Mouse (Mus musculus) natural killer cell, adult 2 months (primary cell): ENCODE measurements around the gene Rad51b.

Experiments used
- DNase-seq, 2 experiments: peaks; one replicate each; pipeline ENCODE4 v3.0.0; 2022; ENCODE audit warnings: low spot score in 2 of 2

Rad51b gene

DNA sequence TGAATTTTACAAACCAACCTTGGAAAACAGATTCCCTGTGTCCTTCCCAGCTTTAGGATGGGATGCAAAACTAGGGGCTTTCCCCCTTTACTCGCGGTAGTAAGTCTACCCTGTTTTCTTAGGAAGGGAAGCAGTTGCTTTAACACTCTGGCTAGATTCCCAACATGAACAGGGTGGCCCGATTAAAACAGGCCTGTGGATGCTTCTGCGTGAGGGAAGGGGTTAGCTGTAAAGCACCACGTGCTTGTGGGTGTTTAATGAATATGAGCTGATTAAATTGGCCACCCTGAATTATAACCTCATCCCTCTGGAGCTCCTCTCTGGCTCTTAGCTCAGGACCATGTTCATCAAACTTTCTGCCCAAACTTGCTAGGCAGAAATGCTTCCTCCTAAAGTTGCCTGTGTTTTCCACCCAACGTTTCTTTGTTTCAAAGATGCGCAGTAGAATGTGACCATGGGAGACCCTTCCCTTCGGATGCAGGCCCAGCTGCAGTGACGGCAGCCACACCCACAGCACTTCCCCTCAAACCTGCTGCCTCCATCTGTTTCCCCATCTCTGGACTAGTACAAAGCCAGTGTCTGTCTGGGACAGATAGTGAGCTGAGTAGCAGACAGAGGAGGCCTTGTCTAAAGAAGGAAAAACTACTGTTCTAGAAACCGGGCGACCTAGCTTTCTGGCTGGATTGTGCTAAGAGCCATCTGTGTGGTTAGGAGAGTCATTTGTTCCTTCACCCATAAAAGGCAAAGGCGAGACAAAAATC, 435.5 kb downstream of the Rad51b start:
- no peak for DNase-seq

DNA sequence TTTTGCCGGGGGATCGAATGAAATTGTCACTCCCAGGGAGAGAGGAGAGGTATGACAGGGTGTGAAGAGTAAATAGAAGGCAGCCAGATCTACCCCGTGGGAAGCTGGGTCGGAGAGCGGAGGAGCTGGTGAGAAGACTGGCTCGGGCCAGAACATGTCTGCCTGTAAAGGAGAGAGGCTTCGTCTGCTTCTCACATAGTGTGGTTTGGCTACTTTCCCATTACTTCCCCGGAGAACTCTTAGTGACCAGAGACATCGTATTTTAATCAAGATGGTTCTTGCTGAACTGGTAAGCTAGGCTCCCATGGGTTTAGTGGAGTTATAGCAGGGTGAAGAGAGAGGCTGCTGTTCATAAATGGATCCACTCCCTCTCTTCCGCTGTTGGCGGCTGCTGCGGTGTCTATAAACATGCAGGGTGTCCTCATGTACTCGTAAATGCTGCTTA, 438.3 kb downstream of the Rad51b start:
- DNase-seq = no peak

DNA sequence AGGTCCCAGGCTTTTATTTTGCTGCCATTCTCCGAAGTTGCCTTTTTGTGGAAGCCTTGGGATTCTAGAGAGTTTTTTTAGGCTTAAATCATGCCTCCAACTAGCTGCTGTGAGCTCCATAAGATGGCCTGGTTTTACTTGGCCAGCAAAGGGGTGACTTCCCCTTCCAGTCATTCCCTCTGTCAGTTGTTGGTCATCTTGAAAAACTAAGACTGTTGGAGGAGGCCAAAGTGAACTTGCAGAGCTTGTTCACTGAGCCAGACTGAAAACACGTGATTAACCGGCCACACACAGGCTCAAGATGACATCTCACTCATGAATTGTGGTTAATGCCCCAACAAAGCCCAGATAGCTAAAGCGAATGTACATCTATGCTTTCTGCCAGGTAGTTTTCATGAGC, 438.8 kb downstream of the Rad51b start:
- DNase-seq = no peak

DNA sequence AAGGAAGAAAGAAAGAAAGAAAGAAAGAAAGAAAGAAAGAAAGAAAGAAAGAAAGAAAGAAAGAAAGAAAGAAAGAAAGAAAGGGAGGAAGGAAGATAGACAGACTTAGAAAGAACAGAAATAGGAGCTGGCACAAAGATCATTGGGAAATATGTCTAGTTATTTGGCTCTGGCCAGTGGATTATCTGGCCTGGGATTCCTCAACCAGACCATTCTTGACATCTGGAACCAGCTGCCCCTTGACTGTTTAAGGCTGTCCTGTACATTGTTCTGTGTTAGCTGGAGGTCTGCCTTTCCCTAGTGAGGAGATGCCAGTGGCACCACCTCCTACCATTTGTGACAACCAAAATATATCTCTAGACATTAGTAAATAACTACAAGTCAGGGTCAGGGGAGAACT, 441.6 kb downstream of the Rad51b start:
- DNase-seq = no peak

DNA sequence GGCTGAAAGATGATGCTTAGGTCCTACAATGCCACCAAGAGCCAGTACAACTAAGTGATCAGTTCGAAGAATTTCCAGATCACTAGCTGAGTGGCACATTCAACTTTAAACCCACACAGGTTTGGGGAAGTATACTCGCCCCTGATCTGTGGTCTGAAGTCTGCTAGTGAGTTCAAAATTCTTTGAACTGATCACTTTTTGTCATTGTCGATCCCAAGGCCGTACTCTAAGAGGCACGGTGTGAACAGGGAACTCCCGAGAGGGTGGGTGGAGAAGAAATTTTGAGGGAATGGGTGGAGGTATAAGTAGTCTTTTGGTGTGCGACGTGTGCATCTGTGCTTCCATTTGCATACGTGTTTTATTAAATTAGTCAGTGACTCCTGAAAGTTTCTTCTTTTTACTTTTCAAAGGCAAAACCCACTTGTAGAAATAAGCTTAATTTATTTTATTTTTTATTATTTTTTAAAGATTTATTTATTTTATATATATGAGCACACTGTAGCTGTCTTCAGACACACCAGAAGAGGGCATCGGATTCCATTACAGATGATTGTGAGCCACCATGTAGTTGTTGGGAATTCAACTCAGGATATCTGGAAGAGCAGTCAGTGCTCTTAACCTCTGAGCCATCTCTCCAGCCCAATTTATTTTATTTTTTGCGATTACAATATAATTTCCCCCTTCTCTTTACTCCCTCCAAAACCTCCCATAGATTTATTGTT, 443.0 kb downstream of the Rad51b start:
- DNase-seq = no peak

DNA sequence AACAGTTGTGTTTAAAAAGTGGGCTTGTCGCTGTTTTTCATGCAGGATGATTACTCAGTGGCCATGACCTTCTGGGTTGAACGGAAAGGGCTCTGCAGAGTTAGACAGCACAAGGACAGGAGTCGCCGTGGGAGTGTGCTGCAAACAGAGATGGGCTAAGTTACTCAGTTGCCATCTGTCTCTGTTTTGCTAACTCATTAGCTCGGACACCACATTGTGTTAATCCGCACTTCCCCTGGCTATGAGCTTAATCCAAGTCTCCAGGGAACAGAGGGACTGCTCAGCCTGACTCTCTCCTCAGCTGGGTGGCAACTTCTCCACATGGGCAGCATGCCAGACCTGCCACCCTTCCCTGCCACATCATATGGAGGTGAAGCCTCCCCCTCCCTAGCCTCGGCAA, 445.1 kb downstream of the Rad51b start:
- no peak for DNase-seq

DNA sequence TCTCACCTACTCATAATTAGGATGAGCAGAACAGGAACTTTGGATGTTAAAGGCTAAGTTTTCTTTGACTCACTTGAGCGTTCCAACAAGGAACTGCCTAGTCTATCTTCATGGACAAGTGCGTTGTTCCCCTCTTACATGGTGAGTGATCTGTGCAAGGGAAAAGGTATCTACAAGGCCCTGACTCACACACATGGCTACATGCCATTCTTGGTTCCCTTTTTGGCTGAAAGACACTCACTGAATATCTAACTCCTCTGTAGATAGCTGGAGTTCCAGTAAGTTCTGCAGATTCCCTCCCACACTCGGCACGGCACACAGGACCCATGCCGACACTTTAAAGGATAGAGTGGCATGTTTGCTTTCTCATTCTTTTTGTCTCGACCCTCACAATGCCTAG, 447.0 kb downstream of the Rad51b start:
- no peak for DNase-seq

DNA sequence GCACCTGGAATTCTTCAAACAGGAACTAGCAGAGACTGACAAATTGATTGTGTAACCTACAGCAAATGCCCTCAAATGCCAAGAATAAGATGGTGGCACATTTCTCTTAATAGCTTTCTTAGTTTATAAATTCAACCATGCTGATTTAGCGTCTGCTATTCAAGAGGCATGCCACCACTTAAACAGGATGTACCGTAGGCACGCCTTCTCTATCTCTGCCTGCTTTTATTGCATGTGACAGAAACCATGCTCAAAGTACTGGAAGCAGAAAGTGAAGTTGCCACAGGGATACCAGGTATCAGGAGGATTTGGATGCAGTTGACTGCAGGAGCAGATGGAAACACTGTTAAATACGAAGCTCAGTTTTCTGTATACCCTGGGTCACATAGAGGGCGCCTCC, 448.1 kb downstream of the Rad51b start:
- DNase-seq = no peak

DNA sequence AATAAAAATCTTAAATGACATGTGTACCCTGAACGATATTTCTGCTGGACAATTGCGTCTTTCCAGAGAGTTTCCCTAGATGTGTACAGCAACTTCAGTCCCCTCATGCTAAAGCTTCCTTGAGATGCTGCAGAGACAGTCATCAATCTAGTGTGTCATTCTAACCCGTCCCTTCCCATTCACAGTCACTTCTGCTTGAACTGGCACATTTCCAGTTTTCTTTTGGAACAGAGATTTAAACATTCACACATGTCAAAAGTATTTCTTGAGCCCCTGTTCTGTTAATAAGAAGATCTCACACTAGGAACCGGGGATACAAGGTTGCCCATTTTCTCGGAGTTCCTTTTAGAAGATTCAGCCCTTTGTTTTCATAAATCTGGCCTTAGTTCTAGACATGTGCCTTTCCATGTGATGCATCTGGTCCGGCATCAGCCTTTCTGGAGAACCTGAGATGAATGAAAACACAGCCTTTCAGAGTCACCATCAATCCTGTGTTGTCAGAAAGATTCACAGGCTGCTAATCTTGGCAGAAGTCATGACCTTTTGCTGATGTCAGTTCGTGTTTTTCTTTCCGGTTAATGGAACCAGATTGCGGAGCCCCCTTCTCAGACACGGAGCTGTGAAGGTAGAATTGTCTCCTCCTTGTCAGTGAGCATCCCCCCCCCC, 448.9 kb downstream of the Rad51b start:
- no peak for DNase-seq

DNA sequence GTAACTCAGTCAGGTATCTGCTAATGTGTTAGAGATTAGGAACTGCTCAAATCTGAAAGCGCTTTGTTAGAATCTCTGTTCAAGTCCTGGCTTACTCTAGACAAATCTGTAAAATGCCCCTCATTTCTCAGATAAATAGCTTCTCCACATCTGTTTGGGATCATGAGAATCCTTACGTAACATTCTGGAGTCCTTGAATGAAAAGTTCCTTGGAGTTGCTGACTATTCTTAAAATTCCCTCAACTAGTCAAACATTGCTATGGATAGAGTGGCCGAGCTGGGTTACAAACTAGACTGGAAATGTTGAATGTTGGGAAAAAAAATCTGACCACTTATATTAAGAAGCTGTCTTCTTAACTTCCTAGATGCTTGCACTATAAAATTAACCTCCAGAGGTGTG, 450.5 kb downstream of the Rad51b start:
- DNase-seq = no peak

DNA sequence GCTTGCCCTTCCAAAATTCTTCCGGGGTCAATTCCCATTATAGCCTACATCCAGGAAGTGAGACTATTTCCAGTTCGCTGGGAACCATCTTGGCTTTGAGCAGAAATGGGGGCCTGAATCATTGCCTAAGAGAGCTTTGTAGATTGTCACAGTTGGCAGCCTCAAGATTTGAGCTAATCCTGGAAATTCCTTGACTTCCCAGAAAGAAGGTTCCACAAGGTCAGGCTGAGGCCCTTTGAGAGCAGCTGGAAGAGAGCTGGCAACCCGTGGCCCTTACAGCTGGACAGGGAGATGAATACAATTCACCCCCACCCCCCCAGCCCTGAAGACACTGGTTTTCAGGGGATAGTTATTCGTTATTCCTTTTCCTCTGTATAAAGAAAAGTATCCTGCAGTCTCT, 451.8 kb downstream of the Rad51b start:
- DNase-seq = no peak

DNA sequence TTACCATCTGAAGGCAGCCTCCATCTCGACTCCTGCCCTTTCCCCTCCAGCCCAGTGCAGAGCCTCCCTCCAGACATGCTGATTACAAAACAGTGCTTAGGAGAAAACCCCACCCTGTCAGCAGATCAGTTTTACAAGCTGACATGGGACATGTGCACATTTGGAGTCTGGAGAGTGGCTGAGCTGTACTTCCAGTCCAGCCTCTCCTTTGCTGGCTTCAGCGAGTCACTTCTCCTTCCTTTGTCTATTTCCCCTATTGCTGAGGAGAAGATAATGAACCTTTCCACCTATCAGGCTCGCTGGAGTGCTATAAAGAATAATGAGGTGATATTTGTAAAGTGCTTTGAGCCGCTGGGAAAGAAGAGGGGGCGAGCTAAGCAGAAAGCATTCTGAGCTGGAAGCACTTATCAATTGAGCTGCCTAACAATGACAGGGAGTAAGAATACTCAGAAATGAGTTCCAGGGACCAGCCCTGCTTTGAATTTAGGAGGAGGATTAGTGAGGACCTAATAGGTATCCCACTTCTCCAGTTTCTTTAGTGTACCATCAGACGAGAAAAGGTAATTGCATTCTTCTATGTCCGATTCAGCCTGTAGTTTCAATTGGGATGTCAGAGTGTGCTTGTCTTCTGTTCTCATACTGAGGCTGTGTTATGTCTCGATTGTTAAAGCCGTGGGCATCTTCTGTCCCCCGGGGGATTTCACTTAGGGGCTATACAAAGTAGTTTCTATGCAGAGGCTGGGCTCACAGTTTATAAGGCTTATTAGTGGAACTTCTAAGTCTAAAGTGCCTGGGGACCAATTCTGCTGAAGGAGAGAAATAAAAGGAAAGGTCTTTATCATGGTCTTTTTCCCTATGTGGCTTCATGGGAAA, 453.4 kb downstream of the Rad51b start:
- no peak for DNase-seq

DNA sequence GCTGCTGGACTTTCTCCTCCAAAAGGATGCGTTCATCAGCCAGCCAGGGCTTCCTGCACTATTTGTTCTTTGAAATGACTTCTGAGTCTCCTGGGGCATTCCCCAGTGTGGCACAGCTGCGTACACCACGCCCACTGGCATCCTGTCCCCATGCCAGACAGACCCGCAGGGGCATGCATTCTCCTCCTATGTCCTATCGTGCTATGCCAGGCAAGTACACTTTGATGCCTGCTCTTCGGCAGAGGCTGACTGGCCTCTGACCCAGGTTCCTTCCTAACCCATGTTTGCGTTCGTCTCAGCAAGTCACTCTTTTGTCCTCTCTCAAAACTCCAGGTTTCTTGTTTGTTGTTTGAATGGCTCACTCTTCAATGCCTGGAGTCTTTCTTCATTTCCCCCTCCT, 454.7 kb downstream of the Rad51b start:
- DNase-seq = peak; percentile 36 to 45

DNA sequence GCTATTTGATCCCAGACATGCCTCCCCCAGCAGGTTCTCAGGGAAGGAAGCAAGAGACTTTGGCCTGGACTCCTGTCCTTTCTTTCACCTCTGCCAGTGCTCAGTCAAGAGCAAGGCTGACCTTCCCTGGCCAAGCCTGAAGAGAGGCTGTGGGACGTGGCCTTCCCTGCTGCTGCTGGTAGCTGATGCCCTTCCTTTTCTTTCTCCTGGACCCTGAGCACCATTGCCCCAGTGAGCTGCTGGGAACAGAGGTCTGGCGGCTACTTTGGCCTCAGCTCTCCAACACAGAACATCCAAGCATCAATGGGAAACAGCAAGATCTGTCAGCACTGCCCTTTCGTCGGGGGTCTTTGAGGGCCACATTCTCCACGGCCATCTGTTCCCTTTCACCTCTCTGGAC, 455.1 kb downstream of the Rad51b start:
- DNase-seq = no peak

DNA sequence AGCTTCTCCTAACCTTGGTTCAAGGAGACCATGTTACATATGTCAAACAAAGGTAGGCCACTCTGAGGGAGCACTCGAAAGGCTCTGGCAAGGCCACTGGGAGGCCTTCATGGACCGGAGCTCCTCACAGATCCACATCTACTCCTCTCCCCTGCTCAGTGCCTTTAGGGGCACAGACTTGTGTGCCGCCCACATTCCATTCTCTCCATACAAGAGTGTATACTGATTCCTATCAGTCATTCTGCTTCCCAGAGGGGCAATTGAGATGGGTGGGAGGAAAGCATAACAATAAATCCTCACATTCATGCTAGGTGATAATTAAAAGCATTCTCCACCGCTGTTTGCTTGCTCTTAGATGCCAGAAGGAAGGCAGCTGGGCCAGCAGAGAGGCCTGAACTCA, 458.5 kb downstream of the Rad51b start:
- DNase-seq = no peak

DNA sequence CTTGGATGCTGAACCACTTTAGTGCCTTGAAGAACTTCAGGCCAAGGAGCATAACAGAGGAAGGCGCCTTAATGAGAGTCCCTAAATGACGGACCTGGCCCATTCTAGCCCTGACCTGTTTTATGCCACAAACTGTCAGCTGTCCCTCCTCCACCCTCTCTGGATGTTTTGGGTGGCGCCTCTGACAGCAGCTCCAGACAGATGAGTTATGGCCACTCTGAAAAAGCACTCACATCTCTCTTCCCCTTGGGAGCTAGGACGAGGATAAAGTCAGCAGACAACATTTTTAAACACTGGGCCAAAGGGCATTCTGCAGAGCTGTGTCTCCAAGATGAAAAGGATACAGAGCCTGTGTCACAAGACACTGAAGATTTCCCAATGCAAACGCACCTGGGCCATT, 459.3 kb downstream of the Rad51b start:
- no peak for DNase-seq

DNA sequence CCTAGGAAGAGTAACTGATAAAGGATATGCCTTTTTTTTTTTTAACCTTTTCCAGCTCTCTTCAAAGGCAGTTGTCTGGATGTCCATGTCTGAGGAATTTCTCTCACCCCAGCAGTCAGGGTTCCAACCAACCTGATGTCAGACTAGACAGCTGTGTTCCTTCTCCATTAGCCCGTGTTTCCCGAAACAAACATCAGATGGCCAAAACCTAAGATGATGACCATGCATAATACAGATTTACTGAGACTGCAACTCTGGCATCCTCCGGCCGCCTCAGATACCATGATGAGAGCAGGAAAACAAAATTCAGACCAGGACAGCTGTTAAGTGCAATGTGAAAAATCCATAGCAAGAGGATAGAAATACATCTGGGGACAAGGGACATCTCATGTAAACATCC, 460.7 kb downstream of the Rad51b start:
- DNase-seq = no peak

DNA sequence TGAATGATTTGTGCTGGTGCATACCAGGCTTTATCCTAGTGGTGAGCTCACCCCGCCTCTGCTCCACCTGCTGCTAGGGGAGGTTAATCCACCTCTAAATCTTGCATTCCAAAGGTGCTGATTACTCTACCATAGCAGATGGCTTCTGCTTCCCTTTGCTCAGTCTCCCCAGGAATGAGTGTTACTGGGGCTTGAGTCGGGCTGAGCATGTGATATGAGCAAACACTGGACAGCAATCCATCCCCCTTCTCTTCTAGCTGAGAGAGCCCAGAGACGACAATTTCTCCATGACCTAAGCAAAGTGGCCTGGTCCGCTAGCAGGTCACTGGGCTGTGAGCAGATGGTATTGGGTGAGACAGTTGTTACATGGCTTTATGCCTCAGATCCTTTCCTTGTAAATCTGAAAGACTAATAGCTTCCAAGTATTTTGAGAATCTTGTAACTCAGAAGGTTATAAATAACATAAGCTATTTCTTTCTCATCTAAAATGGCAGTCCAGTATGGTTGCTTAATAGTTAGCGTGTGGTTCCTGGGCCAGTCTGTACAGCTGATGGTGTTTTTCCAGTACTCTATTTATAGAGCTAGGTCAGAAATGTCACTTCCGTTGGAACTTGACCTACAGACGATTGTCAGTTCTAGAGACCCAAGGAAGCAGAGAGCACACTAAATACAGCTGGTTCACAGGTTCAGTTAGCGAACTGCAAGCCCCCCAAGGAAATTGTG, 462.3 kb downstream of the Rad51b start:
- DNase-seq = peak in 1 of 2 experiments; percentile 13

DNA sequence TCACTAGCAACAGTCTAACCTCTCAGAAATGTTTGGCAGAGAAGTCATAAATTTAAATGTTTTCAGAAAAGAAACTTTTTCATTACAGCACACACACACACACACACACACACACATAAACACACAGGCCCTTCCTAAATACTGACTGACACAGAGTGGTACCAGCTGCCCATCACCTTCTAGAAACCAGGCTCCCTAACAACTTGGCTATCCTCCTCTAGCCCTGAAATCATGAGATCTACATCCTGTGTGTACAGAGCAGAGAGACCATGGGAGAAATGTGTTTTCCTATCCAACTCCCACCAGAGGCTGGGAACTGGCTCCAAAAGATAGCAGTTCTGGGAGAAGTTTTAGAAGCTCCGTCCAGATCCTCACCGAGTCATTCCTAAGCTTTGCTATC, 464.1 kb downstream of the Rad51b start:
- no peak for DNase-seq

DNA sequence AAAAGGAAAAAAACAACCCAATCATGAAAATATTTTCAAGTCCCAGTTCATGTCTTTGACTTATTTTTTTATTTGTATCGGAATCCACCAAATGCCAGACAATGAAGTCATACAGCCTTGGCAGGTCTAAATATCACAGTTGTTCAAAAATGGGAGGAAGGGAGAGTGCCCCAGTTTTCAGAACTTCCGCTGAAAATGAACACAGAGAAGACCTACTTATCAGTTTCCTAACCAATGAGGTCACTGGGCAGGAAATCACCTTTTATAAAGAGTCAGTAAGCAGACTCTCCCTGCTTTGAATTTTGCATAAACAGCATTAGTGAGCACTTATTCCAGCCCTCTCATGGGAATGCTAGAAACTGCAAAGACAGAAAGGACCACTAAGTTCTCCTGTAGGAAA, 465.0 kb downstream of the Rad51b start:
- no peak for DNase-seq

DNA sequence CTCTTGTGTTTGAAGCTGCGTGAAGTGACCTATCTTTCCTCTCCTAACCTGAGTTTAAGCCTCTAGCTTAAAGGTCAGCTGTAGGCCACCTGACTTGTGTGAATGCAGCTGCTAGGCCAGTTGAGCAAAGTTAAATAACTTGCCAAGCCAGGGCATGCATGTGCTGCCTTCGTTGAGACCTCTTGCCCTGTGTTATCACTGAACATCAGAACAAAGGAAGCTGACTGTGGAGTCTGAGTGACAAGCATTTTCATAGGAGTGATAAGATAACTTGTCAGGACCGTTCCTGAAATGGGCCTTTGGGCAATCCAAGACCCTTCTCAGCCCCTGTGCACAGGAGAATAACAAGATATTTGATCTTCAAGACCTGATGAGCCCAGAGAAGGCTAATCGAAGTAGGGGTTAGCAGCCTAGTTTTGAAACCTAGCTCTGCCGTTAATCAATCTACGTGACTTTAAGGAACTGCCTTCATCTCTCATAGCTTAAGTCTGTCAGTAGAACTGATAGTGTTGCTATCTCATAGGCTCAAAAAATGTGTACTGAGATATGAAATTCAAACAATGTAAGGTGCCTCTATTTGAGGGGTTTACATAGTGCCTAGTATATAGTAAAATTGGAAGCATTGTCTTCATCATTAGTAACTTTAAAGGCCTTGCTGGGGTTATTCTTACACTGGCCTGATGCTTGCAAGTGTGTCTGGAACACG, 465.6 kb downstream of the Rad51b start:
- DNase-seq = no peak
